Mouse (Mus musculus): ENCODE data around the gene Wdr46.

DNA sequence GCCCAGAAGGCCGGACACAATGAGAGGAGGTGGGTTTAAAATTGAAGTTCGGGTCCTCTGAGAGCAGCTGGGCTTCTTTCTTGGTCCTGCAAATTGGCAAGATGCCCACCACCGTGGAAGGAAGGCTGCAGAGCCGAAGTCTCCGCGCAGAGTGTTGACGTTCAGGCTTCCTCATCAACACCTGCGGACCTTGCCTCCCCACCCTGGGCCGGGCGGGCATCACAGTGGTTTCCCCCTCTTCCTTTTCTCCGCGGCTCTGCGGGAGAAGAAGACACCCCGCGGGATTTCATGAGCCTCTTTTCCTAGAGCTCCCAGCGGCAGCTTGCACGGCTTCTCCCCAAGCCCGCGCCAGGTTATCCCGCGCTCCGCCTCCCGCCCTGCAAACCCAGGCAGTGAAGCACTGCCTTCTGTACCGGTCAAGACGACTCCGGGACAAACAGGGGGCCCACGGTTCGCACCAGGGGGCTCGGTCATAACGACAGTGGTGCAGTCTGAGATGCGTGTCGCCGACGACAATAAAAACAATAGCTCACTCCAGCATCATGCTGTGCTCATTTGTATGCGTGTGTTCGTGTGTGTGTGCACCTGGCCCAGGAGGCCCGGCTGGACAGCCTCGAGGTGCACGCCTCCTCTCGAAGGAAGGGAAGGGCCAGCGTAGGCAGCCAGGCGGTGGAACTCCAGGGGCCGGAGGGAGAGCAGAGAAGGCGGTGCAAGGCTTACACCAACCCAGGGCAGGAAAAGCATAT lies 32.0 kb upstream of the Wdr46 start:
- TF ChIP-seq CTCF (IDR thresholded peaks at IDR 0.05; ENCODE audit: control insufficient read depth, insufficient read depth, low read length): no peak
- TF ChIP-seq POLR2A (IDR thresholded peaks at IDR 0.05; ENCODE audit: borderline replicate concordance, control insufficient read depth, low read depth, low read length): peak; percentile 16; the same call in 1 of the 2 replicates

All from bone marrow, adult 2 months (tissue).